Mouse (Mus musculus) erythroblast, embryonic 14.5 days (primary cell): Measurements from ENCODE around the gene Skint1. TPM values are rescaled to one million over a fixed set of nuclear protein-coding genes. Genes with fewer than 3 reads are reported as not detected.
"Not testable (repeated sequence)": the region's sequence is repeated elsewhere in the genome, so short reads cannot be mapped to it uniquely, and the experiment has no call there.

ENCODE experiments used
- H3K27me3 ChIP-seq: 2 replicates; pipeline ENCODE4 v1.6.1; 2012; ENCODE audit warnings: inconsistent platforms; ENCODE audit not compliant: control insufficient read depth
- H3K36me3 ChIP-seq: 2 replicates; pipeline ENCODE4 v1.6.1; 2012; ENCODE audit warnings: mild to moderate bottlenecking, inconsistent platforms; ENCODE audit not compliant: control insufficient read depth
- H3K4me1 ChIP-seq: 2 replicates; pipeline ENCODE4 v1.6.1; 2012; ENCODE audit warnings: inconsistent platforms; ENCODE audit not compliant: control insufficient read depth
- H3K4me3 ChIP-seq: replicated peaks from 2 replicates; pipeline ENCODE3; 2012; ENCODE audit warnings: moderate library complexity, mild to moderate bottlenecking, inconsistent platforms
- H3K9me3 ChIP-seq: 2 replicates; pipeline ENCODE4 v1.6.1; 2012; ENCODE audit warnings: low read length, inconsistent platforms, mixed read lengths; ENCODE audit not compliant: control insufficient read depth
- GATA1 ChIP-seq: IDR thresholded peaks from 2 replicates; pipeline ENCODE4 v1.6.1; 2012; ENCODE audit warnings: low read length, inconsistent platforms, mixed read lengths
- TAL1 ChIP-seq: IDR thresholded peaks from 3 replicates; pipeline ENCODE4 v1.6.1; 2012; ENCODE audit warnings: low read length, inconsistent platforms, mixed read lengths
- polyA plus RNA-seq: library from polyadenylated mRNA; stranded (reverse); fragments of >175 nt; gene quantifications from 2 replicates; pipeline ENCODE4 v1.2.3, GENCODE M21; 2012

Gene Skint1
- not detected in 2 replicates for polyA plus RNA-seq

DNA sequence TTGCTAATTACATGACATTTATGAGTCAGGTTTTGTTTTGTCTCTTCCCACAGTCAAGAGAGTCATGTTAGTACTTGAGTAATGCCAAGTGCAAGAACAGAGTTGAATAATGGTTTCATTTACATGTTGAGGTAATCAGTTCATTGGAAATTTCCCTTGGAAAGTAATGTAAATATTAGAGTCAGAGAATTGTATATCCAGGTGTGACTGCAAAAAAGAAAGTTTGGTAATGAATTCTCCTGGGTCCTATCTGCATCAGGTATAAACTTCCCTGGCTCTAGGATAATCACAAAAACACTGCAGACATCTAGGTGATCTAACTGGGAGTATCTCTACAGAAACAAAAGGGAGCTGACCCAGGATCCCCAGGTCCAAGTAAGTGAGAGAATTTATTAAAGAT lies at the start of gene Skint1:
TSS of gene Skint1 (plus strand) at position 301 of the 400 bp plus-strand sequence.
- TF ChIP-seq TAL1: no peak
- TF ChIP-seq GATA1: no peak
- no peaks in the 10 kb centered on the region for H3K27me3 ChIP-seq
- H3K9me3 ChIP-seq: no peaks in the 10 kb centered on the region
- no peaks in the 10 kb centered on the region for H3K4me1 ChIP-seq
- H3K4me3 ChIP-seq: no peak within 1 kb of the TSS
- H3K36me3 ChIP-seq: no peaks in the 10 kb centered on the region

DNA sequence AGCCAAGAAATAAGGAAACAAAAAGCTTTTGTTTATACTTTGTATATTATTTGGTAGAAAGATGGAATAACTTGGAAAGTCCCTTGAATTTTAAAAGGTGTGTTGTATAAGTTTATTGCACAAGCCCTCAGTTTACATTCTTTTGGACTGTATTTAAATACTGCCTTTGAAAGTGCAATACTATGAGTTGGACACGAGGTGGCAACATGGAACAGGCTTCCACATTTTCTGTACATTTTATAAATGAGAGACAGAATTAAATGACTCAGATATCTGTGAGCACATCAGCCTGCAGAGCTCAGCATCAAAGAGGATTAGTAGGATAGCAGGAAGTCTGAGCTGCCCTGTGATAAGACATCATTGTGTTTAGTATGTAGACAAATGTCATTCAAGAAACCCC lies 44.8 kb upstream of the Skint1 start:
- Histone ChIP-seq H3K36me3 (no peaks in the 10 kb centered on the region), H3K4me1 (no peaks in the 10 kb centered on the region), H3K27me3 (no peaks in the 10 kb centered on the region), H3K4me3 (no peak overlapping the region), H3K9me3 (no peaks in the 10 kb centered on the region)
- TF ChIP-seq GATA1: no peak
- no peak for TF ChIP-seq TAL1

DNA sequence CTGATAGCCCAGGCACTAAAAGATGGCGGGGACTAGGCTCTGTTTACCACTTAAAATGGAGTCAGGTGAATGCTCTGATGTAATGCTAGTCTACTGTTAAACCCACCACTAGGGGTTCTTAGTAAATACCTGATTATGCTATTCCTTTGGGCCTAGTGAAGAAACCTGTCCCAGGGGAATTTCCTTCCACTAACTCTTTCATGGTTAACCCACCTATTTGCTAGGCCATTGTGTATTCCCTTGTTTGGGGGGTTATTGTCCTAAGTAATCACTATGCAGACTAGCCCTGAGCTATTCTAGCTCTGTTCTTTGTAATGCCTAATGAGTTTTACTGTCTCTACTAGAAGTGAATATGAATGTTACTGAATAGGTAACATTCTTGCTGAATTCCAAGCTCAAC lies 42.8 kb upstream of the Skint1 start:
- H3K36me3 ChIP-seq, H3K4me3 ChIP-seq, H3K4me1 ChIP-seq: not testable (repeated sequence)

DNA sequence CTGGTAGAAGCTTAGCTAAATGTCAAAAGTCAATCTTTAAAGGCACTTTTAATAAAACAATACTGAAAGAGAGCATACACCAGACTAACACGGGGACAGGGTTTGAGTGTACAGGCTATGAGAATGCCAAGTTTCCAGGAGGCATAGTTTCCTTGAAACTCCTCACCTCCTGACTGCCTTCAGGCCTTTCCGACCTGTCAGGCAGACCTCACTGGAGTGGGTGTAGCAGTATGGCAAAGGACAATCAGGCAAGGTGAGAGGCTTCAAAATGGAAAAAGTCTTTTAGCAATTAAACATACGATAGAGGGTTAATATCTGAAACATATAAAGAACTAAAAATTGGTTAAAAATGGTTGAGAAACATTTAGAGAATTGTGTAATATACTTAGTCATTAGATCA lies 42.4 kb upstream of the Skint1 start:
- Histone ChIP-seq H3K9me3 (no peaks in the 10 kb centered on the region), H3K4me3 (no peak overlapping the region), H3K4me1 (no peaks in the 10 kb centered on the region), H3K36me3 (no peaks in the 10 kb centered on the region), H3K27me3 (no peaks in the 10 kb centered on the region)
- TF ChIP-seq TAL1 (no peak), GATA1 (no peak)

More for the DNA sequence above, 42.8 kb upstream of the Skint1 start:
- not testable (repeated sequence) for H3K9me3 ChIP-seq, H3K27me3 ChIP-seq

GRCm38 (mm10) chr4:111972623-111973022 lies 33.4 kb upstream of the Skint1 start, which contains the start of gene Skint7:
Skint7 (plus strand) TSS chr4:111972923.
- Histone ChIP-seq H3K36me3 (no peaks in the 10 kb centered on the region), H3K4me1 (no peaks in the 10 kb centered on the region), H3K4me3 (no peak within 1 kb of the TSS), H3K9me3 (no peaks in the 10 kb centered on the region), H3K27me3 (no peaks in the 10 kb centered on the region)
- TF ChIP-seq TAL1 (no peak), GATA1 (no peak)

DNA sequence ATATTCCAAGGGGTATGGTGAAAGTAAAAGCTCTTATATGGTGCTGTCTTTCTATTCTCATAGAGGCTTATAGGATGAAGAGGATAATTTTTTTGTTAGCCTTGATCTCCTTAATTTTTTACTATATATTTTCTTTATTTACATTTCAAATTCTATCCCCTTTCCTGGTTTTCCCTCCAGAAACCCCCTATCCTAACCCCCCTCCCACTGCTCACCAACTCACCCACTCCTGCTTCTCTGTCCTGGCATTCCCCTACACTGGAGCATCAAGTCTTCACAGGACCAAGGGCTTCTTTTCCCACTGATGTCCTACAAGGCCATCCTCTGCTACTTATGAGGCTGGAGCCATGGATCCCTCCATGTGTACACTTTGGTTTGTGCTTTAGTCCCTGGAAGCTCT lies 65.6 kb downstream of the Skint1 start, which contains the start of gene Skint4:
TSS of gene Skint4 (plus strand) at position 301 of the 400 bp plus-strand sequence.
- no peaks in the 10 kb centered on the region for H3K27me3 ChIP-seq
- no peak within 1 kb of the TSS for H3K4me3 ChIP-seq
- no peaks in the 10 kb centered on the region for H3K9me3 ChIP-seq
- TF ChIP-seq GATA1 (no peak), TAL1 (no peak)
- no peaks in the 10 kb centered on the region for H3K4me1 ChIP-seq
- H3K36me3 ChIP-seq: no peaks in the 10 kb centered on the region

Other genes starting within 250 kb of the Skint1 start
- gene Slc5a9, start 103.4 kb upstream of the Skint1 start, polyA plus RNA-seq: not detected in 2 replicates
- gene Skint8, start 86.9 kb upstream of the Skint1 start, polyA plus RNA-seq: not detected in 2 replicates
- gene Skint7, start 33.3 kb upstream of the Skint1 start, polyA plus RNA-seq: not detected in 2 replicates
- gene Skint4, start 65.7 kb downstream of the Skint1 start, polyA plus RNA-seq: not detected in 2 replicates
- gene Skint3, start 226.0 kb downstream of the Skint1 start, polyA plus RNA-seq: not detected in 2 replicates